Mouse (Mus musculus): ENCODE data around the gene Gja3. TPM values are rescaled to one million over a fixed set of nuclear protein-coding genes. Genes with fewer than 3 reads are reported as not detected.
"Not testable (repeated sequence)": the region's sequence is repeated elsewhere in the genome, so short reads cannot be mapped to it uniquely, and the experiment has no call there.

Gja3 gene
- polyA plus RNA-seq, 1 experiment from 2014 or later = 0.16 TPM

DNA sequence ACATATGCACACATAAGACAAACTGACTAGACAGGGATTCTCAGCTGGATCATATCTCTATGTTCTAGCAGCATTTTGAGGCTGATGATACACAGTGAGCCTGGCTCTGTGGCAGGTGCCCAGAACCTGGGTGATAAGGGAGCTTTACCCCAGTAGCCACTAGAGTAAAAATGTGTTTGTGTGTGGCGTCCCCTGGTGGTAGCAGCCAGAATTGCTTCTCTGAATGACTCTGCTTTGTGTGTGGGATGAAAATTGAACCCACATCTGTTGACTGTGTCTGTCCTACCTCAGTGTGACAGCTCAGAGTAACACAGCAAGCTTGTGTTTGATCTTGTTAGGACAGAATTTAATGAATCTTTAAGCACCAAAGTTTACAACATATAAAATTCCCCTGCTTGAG lies 2.2 kb upstream of the Gja3 start:
- 0% methylated on average over 1 of the region's 1 CpGs for WGBS
- ATAC-seq (replicated peaks; ENCODE audit: low FRiP score, low TSS enrichment, low read depth) = not testable (repeated sequence)

DNA sequence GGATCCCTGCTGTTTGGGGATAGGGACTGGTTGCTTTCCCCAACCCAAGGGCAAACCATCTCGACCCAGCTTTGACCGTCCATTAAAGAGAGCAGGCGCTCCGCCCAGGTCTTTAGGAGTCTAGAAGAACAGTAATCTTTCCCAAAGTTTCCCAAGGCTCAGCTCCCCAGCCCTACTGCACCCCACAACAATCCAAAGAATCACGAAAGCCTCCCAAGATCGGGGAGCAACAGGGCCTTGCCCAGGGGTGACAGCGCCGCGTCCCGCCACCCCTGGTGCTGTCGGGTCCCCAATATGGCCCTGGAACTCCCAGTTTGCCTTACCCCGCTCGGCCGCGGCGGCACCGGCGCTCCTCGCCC lies 717 bp downstream of the Gja3 start:
- 2% methylated on average over 19 of the region's 19 CpGs for WGBS
- Histone ChIP-seq H3K4me1 (replicated peaks; ENCODE audit: control insufficient read depth, insufficient read depth, low read length) (no peaks in the 10 kb centered on the region), H3K9me3 (ENCODE audit: control insufficient read depth, low read length) (no peaks in the 10 kb centered on the region), H3K27ac (ENCODE audit: low read depth) (no peak overlapping the region), H3K4me3 (ENCODE audit: low read depth, low read length) (peak overlapping the region; percentile 47), H3K9ac (ENCODE audit: low read length) (no peak overlapping the region), H3K27me3 (replicated peaks; ENCODE audit: control insufficient read depth, insufficient read depth, low read length) (peaks cover 56% of the 10 kb centered on the region), H3K4me2 (ENCODE audit: low read length) (peak overlapping the region; percentile 92), H3K36me3 (ENCODE audit: control insufficient read depth, insufficient read depth, low read length) (no peaks in the 10 kb centered on the region)
- ATAC-seq (replicated peaks; ENCODE audit: low FRiP score, low TSS enrichment, low read depth) = no peak
- peak; percentile 58 for DNase-seq (ENCODE audit: low spot score)

More for the DNA sequence above, 2.2 kb upstream of the Gja3 start:
- H3K9me3 ChIP-seq (ENCODE audit: control insufficient read depth, low read length); H3K36me3 ChIP-seq (ENCODE audit: control insufficient read depth, insufficient read depth, low read length); H3K4me3 ChIP-seq (ENCODE audit: low read depth, low read length); H3K27ac ChIP-seq (ENCODE audit: low read depth); H3K4me1 ChIP-seq (replicated peaks; ENCODE audit: control insufficient read depth, insufficient read depth, low read length); H3K4me2 ChIP-seq (ENCODE audit: low read length); H3K9ac ChIP-seq (ENCODE audit: low read length): not testable (repeated sequence)
- H3K27me3 ChIP-seq (replicated peaks; ENCODE audit: control insufficient read depth, insufficient read depth, low read length) = peaks cover 44% of the 10 kb centered on the region
- DNase-seq (ENCODE audit: low spot score) = peak; percentile 88

DNA sequence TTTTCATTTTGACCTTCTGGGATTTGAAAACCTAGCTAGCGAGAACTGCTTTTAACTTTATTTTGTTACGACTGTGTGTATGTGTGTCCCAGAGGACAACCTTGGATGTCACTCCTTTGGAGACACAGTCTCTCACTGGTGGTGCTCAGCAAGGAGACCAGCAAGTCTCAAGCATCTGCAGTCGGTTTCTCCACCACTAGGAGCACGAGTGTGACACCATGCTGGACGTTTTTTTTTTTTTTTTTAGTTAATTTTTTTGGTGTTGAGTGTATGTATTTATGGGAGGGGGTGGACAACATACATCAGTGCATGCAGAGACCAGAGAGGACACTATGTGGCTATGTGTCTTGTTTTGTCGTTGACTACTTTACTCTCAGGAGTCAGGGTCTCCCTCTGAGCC lies 5.2 kb downstream of the Gja3 start:
- H3K27me3 ChIP-seq (replicated peaks; ENCODE audit: control insufficient read depth, insufficient read depth, low read length) = peaks cover 37% of the 10 kb centered on the region
- no peaks in the 10 kb centered on the region for H3K4me1 ChIP-seq (replicated peaks; ENCODE audit: control insufficient read depth, insufficient read depth, low read length)
- no peak overlapping the region for H3K4me2 ChIP-seq (ENCODE audit: low read length)
- no peak overlapping the region for H3K27ac ChIP-seq (ENCODE audit: low read depth)
- no peaks in the 10 kb centered on the region for H3K9me3 ChIP-seq (ENCODE audit: control insufficient read depth, low read length)
- no peak overlapping the region for H3K4me3 ChIP-seq (ENCODE audit: low read depth, low read length)
- DNase-seq (ENCODE audit: low spot score) (no peak), ATAC-seq (replicated peaks; ENCODE audit: low FRiP score, low TSS enrichment, low read depth) (no peak)
- no peaks in the 10 kb centered on the region for H3K36me3 ChIP-seq (ENCODE audit: control insufficient read depth, insufficient read depth, low read length)
- no peak overlapping the region for H3K9ac ChIP-seq (ENCODE audit: low read length)
- WGBS = 68% methylated on average over 6 of the region's 6 CpGs

DNA sequence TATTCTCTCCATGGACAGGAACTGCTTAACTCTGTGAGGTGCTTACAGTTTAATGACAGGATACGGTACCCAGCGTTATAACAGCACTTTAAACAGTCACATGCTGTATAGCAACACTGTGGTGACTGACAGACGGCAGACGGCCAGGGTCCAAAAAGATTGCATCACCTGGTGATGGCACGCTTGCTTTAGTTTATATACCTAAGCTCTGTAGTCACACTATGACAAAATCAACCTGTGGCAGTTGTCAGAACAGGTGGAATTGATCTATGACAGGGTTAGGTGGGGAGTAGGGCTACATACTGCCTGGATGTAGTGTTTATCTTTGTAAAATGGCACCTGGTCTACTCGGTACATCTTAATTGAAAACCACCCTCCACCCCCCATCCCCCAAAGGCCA lies 14.0 kb downstream of the Gja3 start:
- no peak overlapping the region for H3K27ac ChIP-seq (ENCODE audit: low read depth)
- no peak overlapping the region for H3K4me3 ChIP-seq (ENCODE audit: low read depth, low read length)
- H3K4me2 ChIP-seq (ENCODE audit: low read length) = no peak overlapping the region
- no peaks in the 10 kb centered on the region for H3K36me3 ChIP-seq (ENCODE audit: control insufficient read depth, insufficient read depth, low read length)
- no peaks in the 10 kb centered on the region for H3K27me3 ChIP-seq (replicated peaks; ENCODE audit: control insufficient read depth, insufficient read depth, low read length)
- no peak for DNase-seq (ENCODE audit: low spot score)
- H3K4me1 ChIP-seq (replicated peaks; ENCODE audit: control insufficient read depth, insufficient read depth, low read length) = no peaks in the 10 kb centered on the region
- no peak overlapping the region for H3K9ac ChIP-seq (ENCODE audit: low read length)
- no peak for ATAC-seq (replicated peaks; ENCODE audit: low FRiP score, low TSS enrichment, low read depth)
- 73% methylated on average over 6 of the region's 6 CpGs for WGBS
- H3K9me3 ChIP-seq (ENCODE audit: control insufficient read depth, low read length) = no peaks in the 10 kb centered on the region

DNA sequence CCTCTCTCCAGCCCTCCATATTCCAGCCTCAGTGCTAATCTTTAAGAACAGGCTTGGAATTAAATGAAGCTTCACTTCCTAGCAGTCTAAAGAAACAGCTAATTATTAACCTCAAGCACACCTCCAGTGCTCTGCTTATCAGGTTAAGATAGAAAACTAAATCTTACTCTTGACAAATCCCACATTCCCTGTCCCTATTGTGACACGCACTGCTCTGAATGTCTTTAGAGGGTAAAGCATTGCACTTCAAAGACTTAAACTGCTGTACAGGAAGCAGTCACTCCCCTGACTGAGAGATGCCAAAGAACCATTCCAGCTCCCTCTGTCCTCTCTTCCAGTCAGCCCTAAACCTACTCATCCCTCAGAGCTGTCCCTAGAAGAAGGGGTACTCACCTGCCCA lies 16.5 kb downstream of the Gja3 start:
- H3K9ac ChIP-seq (ENCODE audit: low read length) = no peak overlapping the region
- no peaks in the 10 kb centered on the region for H3K9me3 ChIP-seq (ENCODE audit: control insufficient read depth, low read length)
- H3K4me2 ChIP-seq (ENCODE audit: low read length) = no peak overlapping the region
- DNase-seq (ENCODE audit: low spot score) = no peak
- no peaks in the 10 kb centered on the region for H3K36me3 ChIP-seq (ENCODE audit: control insufficient read depth, insufficient read depth, low read length)
- no peaks in the 10 kb centered on the region for H3K4me1 ChIP-seq (replicated peaks; ENCODE audit: control insufficient read depth, insufficient read depth, low read length)
- WGBS = 53% methylated on average over 1 of the region's 1 CpGs
- no peaks in the 10 kb centered on the region for H3K27me3 ChIP-seq (replicated peaks; ENCODE audit: control insufficient read depth, insufficient read depth, low read length)
- ATAC-seq (replicated peaks; ENCODE audit: low FRiP score, low TSS enrichment, low read depth) = no peak
- H3K27ac ChIP-seq (ENCODE audit: low read depth) = no peak overlapping the region
- no peak overlapping the region for H3K4me3 ChIP-seq (ENCODE audit: low read depth, low read length)

DNA sequence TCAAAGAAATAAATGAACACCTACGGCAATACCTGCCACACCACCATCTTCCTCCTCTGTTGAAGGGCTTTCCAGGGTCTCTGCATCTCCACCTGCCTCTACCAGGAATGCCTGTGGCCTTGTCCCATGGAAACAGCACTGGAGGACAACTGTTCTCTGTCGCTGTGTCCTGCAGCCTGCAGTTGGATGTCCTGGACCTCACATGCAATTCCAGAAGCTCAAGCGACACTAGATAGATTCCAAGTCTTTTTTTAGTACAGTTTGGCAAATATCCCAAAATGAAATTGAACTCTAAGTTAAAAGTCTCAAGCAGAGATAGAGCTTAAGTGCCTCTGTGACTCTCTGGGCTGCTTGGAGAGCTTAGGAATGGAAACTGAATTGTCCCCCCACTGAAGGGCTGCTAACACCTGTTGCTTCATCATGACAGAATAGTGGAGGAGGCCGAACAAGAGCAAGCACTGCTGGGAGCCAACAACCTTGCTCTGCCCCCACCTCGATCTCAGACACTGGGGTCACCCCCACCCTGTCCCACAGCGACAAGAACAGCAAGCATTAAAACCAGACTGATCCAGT lies 22.9 kb downstream of the Gja3 start:
- Histone ChIP-seq H3K36me3 (ENCODE audit: control insufficient read depth, insufficient read depth, low read length) (no peaks in the 10 kb centered on the region), H3K4me1 (replicated peaks; ENCODE audit: control insufficient read depth, insufficient read depth, low read length) (no peaks in the 10 kb centered on the region), H3K9me3 (ENCODE audit: control insufficient read depth, low read length) (no peaks in the 10 kb centered on the region), H3K4me2 (ENCODE audit: low read length) (no peak overlapping the region), H3K27me3 (replicated peaks; ENCODE audit: control insufficient read depth, insufficient read depth, low read length) (0 out of 2 replicates have a peak, but pooled peaks cover 4% of the 10 kb centered on the region), H3K9ac (ENCODE audit: low read length) (no peak overlapping the region), H3K27ac (ENCODE audit: low read depth) (no peak overlapping the region), H3K4me3 (ENCODE audit: low read depth, low read length) (no peak overlapping the region)
- 67% methylated on average over 6 of the region's 6 CpGs for WGBS
- DNase-seq (ENCODE audit: low spot score) (no peak), ATAC-seq (replicated peaks; ENCODE audit: low FRiP score, low TSS enrichment, low read depth) (no peak)

DNA sequence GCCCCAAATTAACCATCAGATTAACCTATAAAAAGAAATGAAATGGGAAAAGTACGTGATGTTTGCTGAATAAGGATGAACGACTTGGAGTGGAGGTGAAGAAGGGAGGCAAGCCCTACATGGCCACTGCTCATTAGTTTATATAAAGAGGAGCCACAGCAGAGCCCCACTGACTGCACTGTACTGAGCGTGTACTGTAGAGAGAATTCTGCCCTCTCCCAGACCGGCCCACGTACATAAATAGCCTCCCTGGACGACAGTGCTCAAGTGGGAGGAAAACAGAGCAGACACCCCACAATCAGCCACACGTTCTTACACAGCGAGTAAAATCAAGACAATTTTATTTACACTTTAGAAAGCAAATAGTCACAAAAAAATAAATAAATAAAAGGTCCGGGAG lies 23.8 kb downstream of the Gja3 start:
- H3K4me3 ChIP-seq (ENCODE audit: low read depth, low read length) = no peak overlapping the region
- ATAC-seq (replicated peaks; ENCODE audit: low FRiP score, low TSS enrichment, low read depth) (no peak), DNase-seq (ENCODE audit: low spot score) (no peak)
- no peaks in the 10 kb centered on the region for H3K36me3 ChIP-seq (ENCODE audit: control insufficient read depth, insufficient read depth, low read length)
- H3K9ac ChIP-seq (ENCODE audit: low read length) = no peak overlapping the region
- no peaks in the 10 kb centered on the region for H3K9me3 ChIP-seq (ENCODE audit: control insufficient read depth, low read length)
- 0 out of 2 replicates have a peak, but pooled peaks cover 4% of the 10 kb centered on the region for H3K27me3 ChIP-seq (replicated peaks; ENCODE audit: control insufficient read depth, insufficient read depth, low read length)
- no peaks in the 10 kb centered on the region for H3K4me1 ChIP-seq (replicated peaks; ENCODE audit: control insufficient read depth, insufficient read depth, low read length)
- 37% methylated on average over 9 of the region's 9 CpGs for WGBS
- no peak overlapping the region for H3K27ac ChIP-seq (ENCODE audit: low read depth)
- H3K4me2 ChIP-seq (ENCODE audit: low read length) = no peak overlapping the region

DNA sequence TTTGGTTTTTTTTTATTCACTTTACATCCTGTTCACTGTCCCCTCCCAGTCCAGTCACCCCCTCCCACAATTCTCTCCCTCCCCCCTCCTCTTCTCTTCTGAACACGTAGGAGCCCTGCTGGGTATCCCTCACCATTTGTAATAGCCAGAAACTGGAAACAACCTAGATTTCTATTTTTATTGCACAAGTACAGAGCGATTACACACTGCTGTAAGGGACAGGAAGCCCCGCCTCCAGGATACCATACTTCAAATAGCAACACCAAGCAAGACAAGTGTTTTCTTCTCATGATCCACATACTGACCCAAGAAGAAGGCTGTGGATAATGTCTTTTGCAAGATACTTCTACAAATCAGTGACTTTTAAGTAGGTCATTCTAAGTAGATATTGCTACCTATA lies 25.1 kb downstream of the Gja3 start:
- H3K4me2 ChIP-seq (ENCODE audit: low read length) = no peak overlapping the region
- ATAC-seq (replicated peaks; ENCODE audit: low FRiP score, low TSS enrichment, low read depth) = no peak
- 66% methylated on average over 3 of the region's 3 CpGs for WGBS
- H3K27me3 ChIP-seq (replicated peaks; ENCODE audit: control insufficient read depth, insufficient read depth, low read length) = 0 out of 2 replicates have a peak, but pooled peaks cover 4% of the 10 kb centered on the region
- no peak overlapping the region for H3K9ac ChIP-seq (ENCODE audit: low read length)
- H3K36me3 ChIP-seq (ENCODE audit: control insufficient read depth, insufficient read depth, low read length) = no peaks in the 10 kb centered on the region
- H3K4me3 ChIP-seq (ENCODE audit: low read depth, low read length) = no peak overlapping the region
- H3K9me3 ChIP-seq (ENCODE audit: control insufficient read depth, low read length) = no peaks in the 10 kb centered on the region
- H3K4me1 ChIP-seq (replicated peaks; ENCODE audit: control insufficient read depth, insufficient read depth, low read length) = no peaks in the 10 kb centered on the region
- H3K27ac ChIP-seq (ENCODE audit: low read depth) = no peak overlapping the region
- DNase-seq (ENCODE audit: low spot score) = no peak

DNA sequence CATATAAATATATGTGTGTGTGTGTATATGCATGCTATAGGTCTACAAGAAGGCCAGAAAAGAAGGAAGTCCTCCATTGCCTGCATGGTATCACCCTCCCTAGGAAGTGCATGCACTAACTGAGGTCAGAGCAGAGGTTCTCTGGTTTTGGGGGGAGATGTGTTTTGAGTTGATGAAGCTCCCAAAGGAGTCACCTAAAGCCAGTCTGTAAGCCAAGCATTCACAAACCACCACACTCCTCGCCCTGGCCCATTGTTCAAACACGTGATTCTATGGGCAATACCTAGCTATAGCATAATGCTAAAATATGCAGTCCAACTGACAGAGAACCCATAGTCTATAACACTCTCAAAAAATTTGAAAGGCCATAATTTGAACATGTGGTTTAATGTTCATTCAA lies 39.5 kb downstream of the Gja3 start:
- Histone ChIP-seq H3K27ac (ENCODE audit: low read depth) (no peak overlapping the region), H3K36me3 (ENCODE audit: control insufficient read depth, insufficient read depth, low read length) (no peaks in the 10 kb centered on the region), H3K9ac (ENCODE audit: low read length) (no peak overlapping the region), H3K9me3 (ENCODE audit: control insufficient read depth, low read length) (no peaks in the 10 kb centered on the region), H3K4me1 (replicated peaks; ENCODE audit: control insufficient read depth, insufficient read depth, low read length) (no peaks in the 10 kb centered on the region), H3K4me3 (ENCODE audit: low read depth, low read length) (no peak overlapping the region), H3K27me3 (replicated peaks; ENCODE audit: control insufficient read depth, insufficient read depth, low read length) (no peaks in the 10 kb centered on the region), H3K4me2 (ENCODE audit: low read length) (no peak overlapping the region)
- DNase-seq (ENCODE audit: low spot score) (no peak), ATAC-seq (replicated peaks; ENCODE audit: low FRiP score, low TSS enrichment, low read depth) (no peak)
- 90% methylated on average over 2 of the region's 2 CpGs for WGBS
